Mouse (Mus musculus): Measurements from ENCODE around the gene Gm4969.
"Not testable (repeated sequence)": the region's sequence is repeated elsewhere in the genome, so short reads cannot be mapped to it uniquely, and the experiment has no call there.

Gm4969 gene

DNA sequence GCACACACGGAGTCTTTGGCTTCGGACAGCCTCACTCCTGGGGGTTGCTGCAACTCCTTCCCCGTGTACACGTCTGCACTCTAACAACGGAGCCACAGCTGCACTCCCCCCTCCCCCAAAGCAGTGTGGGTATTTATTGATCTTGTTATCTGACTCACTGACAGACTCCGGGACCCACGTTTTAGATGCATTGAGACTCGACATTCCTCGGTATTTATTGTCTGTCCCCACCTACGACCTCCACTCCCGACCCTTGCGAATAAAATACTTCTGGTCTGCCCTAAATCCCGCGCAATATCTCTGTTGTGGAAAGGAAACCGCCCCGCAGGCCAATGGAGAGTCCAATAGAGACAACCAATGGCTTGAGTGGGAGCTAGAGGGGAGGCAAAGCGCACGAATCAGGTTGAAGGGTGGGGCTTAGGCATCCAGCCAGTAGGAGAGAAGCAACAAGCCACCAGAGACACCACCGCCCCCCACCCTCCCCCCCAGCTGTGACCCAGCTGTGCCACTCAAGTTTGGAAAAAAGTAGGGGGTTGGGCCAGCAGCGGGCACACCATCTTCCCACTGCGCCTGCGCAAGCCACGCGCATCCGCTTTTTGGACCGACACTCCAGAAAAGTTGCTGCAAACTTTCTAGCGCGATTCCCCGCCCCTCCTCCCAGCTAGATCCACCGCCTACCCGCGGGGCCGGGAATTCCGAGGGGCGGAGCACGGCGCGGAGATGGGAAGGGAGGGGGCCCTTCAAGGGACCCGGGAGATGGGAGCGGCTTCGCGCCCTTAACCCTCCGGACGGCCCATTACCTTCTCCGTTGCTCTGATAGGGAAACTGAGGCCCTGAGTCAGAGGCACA lies 24.4 kb downstream of the Gm4969 start:
- peak; percentile 92 to 95 for DNase-seq

DNA sequence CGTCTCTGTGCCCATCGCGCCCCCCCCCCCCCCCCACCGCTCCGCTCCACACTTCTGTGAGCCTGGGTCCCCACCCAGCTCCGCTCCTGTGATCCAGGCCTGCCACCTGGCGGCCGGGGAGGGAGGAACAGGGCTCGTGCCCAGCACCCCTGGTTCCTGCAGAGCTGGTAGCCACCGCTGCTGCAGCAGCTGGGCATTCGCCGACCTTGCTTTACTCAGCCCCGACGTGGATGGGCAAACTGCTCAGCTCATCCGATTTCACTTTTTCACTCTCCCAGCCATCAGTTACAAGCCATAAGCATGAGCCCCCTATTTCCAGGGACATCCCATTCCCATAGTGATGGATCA lies 25.0 kb downstream of the Gm4969 start:
- peak; percentile 91 for DNase-seq

- peak in 1 of 2 experiments; percentile 56 for DNase-seq
Observed at GRCm38 (mm10) chr7:19092381-19093173, 25.6 kb downstream of the Gm4969 start.

GRCm38 (mm10) chr7:19091913-19092312 lies 26.3 kb downstream of the Gm4969 start:
- no peak for DNase-seq

DNA sequence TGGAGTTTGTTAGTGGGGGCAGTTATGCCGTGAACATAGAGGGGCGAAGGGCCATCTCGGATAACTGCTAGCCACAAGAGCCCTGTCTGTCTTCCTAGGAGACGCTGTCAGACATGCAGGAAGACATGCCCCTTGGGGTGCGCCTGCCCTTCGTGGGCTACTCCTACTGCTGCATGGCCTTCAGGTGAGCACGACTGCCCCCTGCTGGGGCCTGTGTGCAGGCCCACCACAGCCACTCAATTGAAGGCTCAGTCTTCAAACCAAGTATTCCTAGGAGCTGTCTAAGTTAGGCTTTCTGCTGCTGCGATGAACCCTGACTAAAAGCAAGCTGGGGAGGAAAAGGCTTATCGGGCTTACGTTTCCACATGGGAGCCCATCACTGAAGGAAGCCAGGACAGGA lies 29.4 kb downstream of the Gm4969 start:
- DNase-seq, result peak; percentile 69 to 73

DNA sequence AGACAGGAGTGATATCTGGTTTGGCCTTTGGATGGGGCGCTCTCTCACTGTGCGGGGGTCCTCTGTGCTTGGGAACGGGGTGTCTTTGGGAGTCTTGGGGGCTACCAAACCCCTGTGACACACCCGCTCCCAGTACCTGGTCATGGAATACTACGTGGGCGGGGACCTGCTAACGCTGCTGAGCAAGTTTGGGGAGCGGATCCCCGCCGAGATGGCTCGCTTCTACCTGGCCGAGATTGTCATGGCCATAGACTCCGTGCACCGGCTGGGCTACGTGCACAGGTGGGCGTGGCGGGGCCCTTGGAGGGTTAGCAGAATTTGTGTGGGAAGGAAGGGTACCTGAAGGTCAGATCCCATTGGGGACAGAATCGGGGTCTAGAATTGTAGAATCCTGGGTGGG lies 31.4 kb downstream of the Gm4969 start:
- no peak for DNase-seq

GRCm38 (mm10) chr7:19086042-19086441 lies 32.1 kb downstream of the Gm4969 start:
- DNase-seq, result no peak

GRCm38 (mm10) chr7:19085495-19085894 lies 32.7 kb downstream of the Gm4969 start:
- no peak for DNase-seq

DNA sequence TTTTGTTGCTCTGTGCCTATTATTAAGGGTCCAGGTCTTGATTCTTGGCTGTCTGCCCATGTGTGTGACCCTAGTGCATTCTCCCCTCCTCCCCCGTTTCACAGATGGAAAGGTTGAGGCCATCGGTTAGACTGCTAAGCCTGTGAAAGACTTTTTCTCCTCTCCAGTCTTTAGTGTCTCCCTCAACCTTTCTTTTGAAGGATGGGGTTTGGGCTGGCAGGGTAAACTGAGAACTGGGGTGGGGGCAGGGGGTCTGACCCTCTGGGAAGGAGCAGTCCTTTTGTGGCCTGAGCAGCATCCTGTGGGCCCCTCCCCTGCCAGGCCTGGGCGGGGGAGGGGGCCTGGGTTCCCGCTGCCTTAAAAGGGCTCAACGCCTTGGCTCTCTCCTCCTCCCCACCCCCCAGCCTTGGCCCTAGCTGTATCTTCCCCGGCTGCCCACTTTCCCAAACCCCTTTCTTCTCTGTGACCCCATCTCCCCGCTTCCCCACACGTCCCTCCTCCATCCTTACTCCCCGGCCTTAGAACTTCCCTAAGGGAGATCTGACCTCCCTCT lies 33.2 kb downstream of the Gm4969 start:
- no peak for DNase-seq

- DNase-seq, result no peak
Observed at GRCm38 (mm10) chr7:19084277-19084771, 33.8 kb downstream of the Gm4969 start.

GRCm38 (mm10) chr7:19083701-19084100 lies 34.5 kb downstream of the Gm4969 start, which contains the start of gene Dmpk:
Gene Dmpk (plus strand): TSS chr7:19083849.
- DNase-seq, result no peak

DNA sequence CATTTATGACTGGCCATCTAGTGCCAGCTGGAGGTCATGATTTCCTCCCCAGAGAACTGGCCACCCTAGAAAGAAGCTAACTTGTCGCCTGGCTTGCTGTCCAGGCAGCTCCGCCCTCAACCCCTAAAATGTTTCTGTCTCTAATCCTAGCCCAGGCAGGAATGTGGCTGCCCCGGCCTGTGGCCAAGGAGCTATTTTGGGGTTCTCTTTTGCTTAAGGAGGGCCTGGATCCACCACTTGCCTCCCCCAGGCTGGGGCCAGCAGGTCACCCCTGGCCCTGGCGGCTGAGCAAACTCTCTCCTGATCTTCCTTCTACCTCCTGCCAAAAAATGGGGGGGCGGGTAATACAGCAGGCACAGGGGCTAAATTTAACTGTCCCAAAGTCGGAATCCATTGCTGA lies 35.1 kb downstream of the Gm4969 start:
- DNase-seq, result no peak

GRCm38 (mm10) chr7:19082171-19082570 lies 36.0 kb downstream of the Gm4969 start:
- no peak for DNase-seq

GRCm38 (mm10) chr7:19080451-19080950 lies 37.7 kb downstream of the Gm4969 start:
- DNase-seq, result no peak

GRCm38 (mm10) chr7:19078732-19079131 lies 39.4 kb downstream of the Gm4969 start:
- DNase-seq, result no peak

GRCm38 (mm10) chr7:19077761-19078160 lies 40.4 kb downstream of the Gm4969 start:
- DNase-seq, result peak; percentile 81 to 84

GRCm38 (mm10) chr7:19076586-19076991 lies 41.6 kb downstream of the Gm4969 start:
- no peak for DNase-seq

DNA sequence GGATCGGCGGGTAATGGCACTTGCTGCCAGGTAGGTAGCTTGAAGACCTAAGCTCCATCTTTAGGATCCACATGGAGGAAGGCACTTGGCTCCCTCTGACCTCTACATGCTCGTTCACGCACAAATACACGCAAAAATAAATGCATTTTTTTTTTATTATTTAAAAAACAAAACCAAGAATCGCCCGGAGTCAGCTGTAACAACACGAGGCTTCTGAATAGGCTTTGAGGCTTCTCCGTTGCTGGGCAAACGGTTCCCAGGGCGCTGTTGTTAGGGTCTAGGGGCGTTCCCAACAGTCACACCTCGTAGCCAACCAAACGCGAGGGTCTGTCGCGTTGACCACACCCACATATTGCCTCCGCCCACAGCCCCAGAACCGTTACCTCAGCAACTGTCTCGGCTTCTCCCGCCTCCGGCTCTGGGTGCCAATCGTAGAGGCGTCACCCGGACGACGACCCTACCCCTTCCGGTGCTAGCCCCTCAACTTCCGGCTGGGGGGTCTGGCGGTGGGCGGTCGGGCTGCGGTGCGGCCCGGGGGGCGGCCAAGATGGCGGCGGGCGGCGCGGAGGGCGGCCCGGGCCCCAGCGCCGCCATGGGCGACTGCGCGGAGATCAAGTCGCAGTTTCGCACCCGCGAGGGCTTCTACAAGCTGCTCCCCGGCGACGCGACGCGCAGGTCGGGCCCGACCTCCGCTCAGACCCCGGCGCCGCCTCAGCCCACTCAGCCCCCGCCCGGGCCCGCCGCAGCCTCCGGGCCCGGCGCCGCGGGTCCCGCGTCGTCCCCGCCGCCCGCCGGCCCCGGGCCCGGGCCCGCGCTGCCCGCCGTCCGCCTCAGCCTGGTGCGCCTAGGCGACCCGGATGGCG lies 42.2 kb downstream of the Gm4969 start, which contains the start of gene Dmwd:
Gene Dmwd (plus strand): TSS at position 505 of the 863 bp plus-strand sequence.
- DNase-seq, result peak; percentile 87 to 94

GRCm38 (mm10) chr7:19075231-19075630 lies 42.9 kb downstream of the Gm4969 start:
- DNase-seq, result no peak

GRCm38 (mm10) chr7:19074494-19074893 lies 43.7 kb downstream of the Gm4969 start:
- DNase-seq, result no peak

GRCm38 (mm10) chr7:19073504-19073903 lies 44.7 kb downstream of the Gm4969 start:
- DNase-seq, result peak; percentile 59 to 60

DNA sequence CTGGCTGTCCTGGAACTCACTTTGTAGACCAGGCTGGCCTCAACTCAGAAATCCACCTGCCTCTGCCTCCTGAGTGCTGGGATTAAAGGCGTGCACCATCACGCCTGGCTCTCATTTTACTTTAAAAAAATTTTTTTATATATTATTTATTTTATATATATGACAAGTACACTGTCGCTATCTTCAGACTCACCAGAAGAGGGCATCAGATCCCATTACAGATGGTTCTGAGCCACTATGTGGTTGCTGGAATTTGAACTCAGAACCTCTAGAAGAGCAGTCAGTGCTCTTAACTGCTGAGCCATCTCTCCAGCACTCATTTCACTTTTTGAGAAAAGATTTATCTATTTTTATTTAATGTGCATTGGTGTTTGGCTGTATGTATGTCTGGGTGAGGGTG lies 47.1 kb downstream of the Gm4969 start:
- not testable (repeated sequence) for DNase-seq
